Mouse (Mus musculus) embryonic facial prominence, embryonic 11.5 days (tissue): ENCODE data around the gene C2cd5. TPM values are rescaled to one million over a fixed set of nuclear protein-coding genes. Genes with fewer than 3 reads are reported as not detected.
"Not testable (repeated sequence)": the region's sequence is repeated elsewhere in the genome, so short reads cannot be mapped to it uniquely, and the experiment has no call there.

Source experiments
- ATAC-seq: fragments of 200-750 bp; cut with Nextera tagmentation; replicated peaks from 2 replicates; pipeline ENCODE4 v1.8.0; 2017; ENCODE audit warnings: low read depth; ENCODE audit not compliant: insufficient number of reproducible peaks, low FRiP score, low TSS enrichment
- DNase-seq: peaks from one replicate; pipeline ENCODE4 v3.0.0-alpha.2; 2015; ENCODE audit warnings: low spot score
- H3K27ac ChIP-seq: fragments of 300-500 bp; sonication (generic); replicated peaks from 2 replicates; pipeline ENCODE4 v1.5.1; 2014; ENCODE audit warnings: mild to moderate bottlenecking, low read depth, low read length, control low read depth
- H3K27me3 ChIP-seq: fragments of 300-500 bp; sonication (generic); 2 replicates; pipeline ENCODE4 v1.6.1; 2014; ENCODE audit warnings: mild to moderate bottlenecking, low read length, moderate library complexity, mixed read lengths; ENCODE audit not compliant: control insufficient read depth, insufficient read depth
- H3K36me3 ChIP-seq: fragments of 300-500 bp; sonication (generic); replicated peaks from 2 replicates; pipeline ENCODE4 v1.6.1; 2014; ENCODE audit warnings: low read depth, mild to moderate bottlenecking, low read length, moderate library complexity, mixed read lengths; ENCODE audit not compliant: control insufficient read depth, insufficient read depth
- H3K4me1 ChIP-seq: fragments of 300-500 bp; sonication (generic); 2 replicates; pipeline ENCODE4 v1.6.1; 2014; ENCODE audit warnings: low read length, mixed read lengths; ENCODE audit not compliant: control insufficient read depth, insufficient read depth
- H3K4me2 ChIP-seq: fragments of 300-500 bp; sonication (generic); 2 replicates; pipeline ENCODE4 v1.6.1; 2014; ENCODE audit warnings: low read depth, mild to moderate bottlenecking, control low read depth, low read length, moderate library complexity
- H3K4me3 ChIP-seq: fragments of 300-500 bp; sonication (generic); 2 replicates; pipeline ENCODE4 v1.5.1; 2014; ENCODE audit warnings: low read depth, low read length, control low read depth
- H3K9ac ChIP-seq: fragments of 300-500 bp; sonication (generic); replicated peaks from 2 replicates; pipeline ENCODE4 v1.6.1; 2014; ENCODE audit warnings: mild to moderate bottlenecking, control low read depth, low read length
- H3K9me3 ChIP-seq: fragments of 300-500 bp; sonication (generic); replicated peaks from 2 replicates; pipeline ENCODE4 v1.6.1; 2016; ENCODE audit warnings: mild to moderate bottlenecking, low read length, inconsistent platforms, mixed read lengths; ENCODE audit not compliant: control insufficient read depth
- WGBS: fragments of 180-500 bp; shearing (Covaris S2); extraction: QIAGEN DNeasy Blood & Tissue Kit; methylation state at CpG from one replicate; pipeline ENCODE4 v1.1.7; 2014; 5-methylcytosine and 5-hydroxymethylcytosine counted together
- polyA plus RNA-seq: library from polyadenylated mRNA; unstranded; fragments of >200 nt; fragmentation: Nextera tagmentation; extraction: Ambion mirVana; gene quantifications from 2 replicates; pipeline ENCODE4 v1.2.1, GENCODE M21; 2014

The C2cd5 gene
- polyA plus RNA-seq, 1 experiment from 2014 or later, result 22.4 TPM

DNA sequence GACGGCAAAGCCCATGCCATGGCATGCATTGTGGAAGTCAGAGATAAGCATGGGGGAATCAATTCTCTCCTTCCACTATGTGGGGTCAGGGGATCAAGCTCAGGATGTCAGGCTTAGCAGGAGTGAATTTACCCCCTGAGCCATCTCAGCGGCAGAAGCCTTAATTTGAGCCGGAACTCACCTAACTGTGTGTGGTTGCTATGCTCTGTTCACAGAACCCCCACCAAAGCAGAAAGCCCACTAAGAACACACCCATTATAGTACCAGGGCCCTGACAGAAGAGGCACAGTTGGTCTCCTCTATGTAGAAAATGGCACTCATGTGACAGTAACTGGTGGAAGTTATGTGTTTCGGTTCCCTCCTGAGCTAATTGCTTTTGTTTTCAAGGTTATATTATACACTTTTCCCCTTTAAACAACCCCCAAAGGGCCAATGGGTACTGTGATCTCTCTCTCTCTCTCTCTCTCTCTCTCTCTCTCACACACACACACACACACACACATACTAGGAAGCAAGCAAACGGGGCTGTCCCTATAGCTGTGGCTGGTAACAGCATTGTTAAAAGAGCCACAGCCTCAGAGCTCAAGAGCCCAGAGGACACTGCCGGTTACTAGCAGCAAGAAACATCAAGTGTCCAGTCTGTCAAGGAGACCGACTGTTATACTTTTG, 108.4 kb downstream of the C2cd5 start:
- Histone ChIP-seq H3K9ac (no peak overlapping the region), H3K9me3 (no peaks in the 10 kb centered on the region), H3K4me3 (no peak overlapping the region), H3K36me3 (no peaks in the 10 kb centered on the region), H3K4me2 (no peak overlapping the region), H3K27me3 (no peaks in the 10 kb centered on the region), H3K27ac (no peak overlapping the region), H3K4me1 (no peaks in the 10 kb centered on the region)
- ATAC-seq (no peak), DNase-seq (no peak)
- WGBS, result 45% methylated on average over 7 of the region's 7 CpGs

DNA sequence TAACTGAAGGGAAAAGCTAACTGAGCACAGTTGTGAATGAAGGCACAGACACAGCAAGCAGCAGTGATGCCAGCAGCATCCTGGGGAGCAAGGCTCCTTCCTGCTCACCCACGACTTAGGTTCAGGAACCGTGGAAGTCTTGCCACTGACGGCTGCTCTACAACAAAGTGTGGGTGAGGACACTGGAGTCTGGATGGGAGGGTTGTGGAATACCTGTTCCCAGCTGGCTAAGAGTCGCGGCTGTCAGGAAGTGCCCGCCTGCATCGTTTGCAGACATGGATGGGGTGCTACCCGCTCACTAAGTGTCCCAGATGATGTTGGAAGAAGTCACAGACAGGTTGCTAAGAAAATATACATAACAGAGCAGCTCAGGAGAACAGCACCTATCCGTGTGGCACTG, 109.4 kb downstream of the C2cd5 start:
- no peaks in the 10 kb centered on the region for H3K27me3 ChIP-seq
- DNase-seq (no peak), ATAC-seq (no peak)
- WGBS, result 81% methylated on average over 9 of the region's 9 CpGs
- no peaks in the 10 kb centered on the region for H3K9me3 ChIP-seq
- no peak overlapping the region for H3K9ac ChIP-seq
- H3K4me2 ChIP-seq, result no peak overlapping the region
- H3K36me3 ChIP-seq, result no peaks in the 10 kb centered on the region
- no peaks in the 10 kb centered on the region for H3K4me1 ChIP-seq
- H3K27ac ChIP-seq, result no peak overlapping the region
- H3K4me3 ChIP-seq, result no peak overlapping the region

DNA sequence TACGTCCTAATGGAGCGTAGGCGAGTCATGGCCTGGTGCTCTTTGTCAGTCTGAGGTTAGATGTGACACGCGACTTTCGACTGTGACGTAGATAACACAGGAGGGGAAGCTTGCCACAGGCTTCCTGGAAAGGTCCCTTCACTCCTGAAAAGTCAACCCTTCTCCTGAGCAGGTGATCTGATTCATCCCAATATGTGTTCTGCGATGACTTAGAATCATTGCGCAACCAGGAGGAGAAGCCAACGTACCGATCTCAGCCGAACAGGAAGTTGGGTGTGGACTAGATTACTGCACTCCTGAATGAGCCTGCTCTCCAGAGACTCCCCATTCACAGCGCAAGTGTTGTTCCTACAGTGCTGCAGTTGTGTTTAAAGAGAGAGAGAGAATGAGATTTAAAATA, 110.4 kb downstream of the C2cd5 start:
- WGBS, result 87% methylated on average over 13 of the region's 13 CpGs
- no peaks in the 10 kb centered on the region for H3K9me3 ChIP-seq
- H3K27ac ChIP-seq, result no peak overlapping the region
- no peak for DNase-seq
- H3K4me1 ChIP-seq, result no peaks in the 10 kb centered on the region
- no peak overlapping the region for H3K4me3 ChIP-seq
- H3K9ac ChIP-seq, result no peak overlapping the region
- no peaks in the 10 kb centered on the region for H3K27me3 ChIP-seq
- H3K36me3 ChIP-seq, result no peaks in the 10 kb centered on the region
- no peak overlapping the region for H3K4me2 ChIP-seq
- ATAC-seq, result no peak

DNA sequence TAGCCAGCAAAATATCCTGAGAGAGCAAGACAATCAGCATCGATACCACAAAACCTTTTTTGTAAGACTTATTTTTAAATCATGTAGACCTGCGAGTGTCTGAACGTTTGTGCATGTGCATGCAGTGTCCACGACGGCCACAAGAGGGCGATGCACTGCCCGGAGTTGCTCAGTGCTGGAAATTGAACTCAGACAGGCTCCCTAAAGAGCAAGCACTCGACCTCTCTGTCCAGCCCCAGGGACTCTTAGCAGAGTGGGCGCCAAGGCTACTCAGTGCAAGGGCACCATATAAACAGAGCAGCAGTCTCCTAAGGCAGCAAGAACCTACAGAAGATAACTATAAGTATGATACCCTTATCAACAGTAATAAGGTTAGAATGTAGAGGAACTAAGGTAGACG, 111.2 kb downstream of the C2cd5 start:
- WGBS, result 32% methylated on average over 10 of the region's 10 CpGs
- Histone ChIP-seq H3K9ac (no peak overlapping the region), H3K4me1 (no peaks in the 10 kb centered on the region), H3K9me3 (no peaks in the 10 kb centered on the region), H3K4me2 (no peak overlapping the region), H3K27ac (no peak overlapping the region), H3K36me3 (no peaks in the 10 kb centered on the region), H3K27me3 (no peaks in the 10 kb centered on the region), H3K4me3 (no peak overlapping the region)
- DNase-seq (peak; percentile 72), ATAC-seq (no peak)

DNA sequence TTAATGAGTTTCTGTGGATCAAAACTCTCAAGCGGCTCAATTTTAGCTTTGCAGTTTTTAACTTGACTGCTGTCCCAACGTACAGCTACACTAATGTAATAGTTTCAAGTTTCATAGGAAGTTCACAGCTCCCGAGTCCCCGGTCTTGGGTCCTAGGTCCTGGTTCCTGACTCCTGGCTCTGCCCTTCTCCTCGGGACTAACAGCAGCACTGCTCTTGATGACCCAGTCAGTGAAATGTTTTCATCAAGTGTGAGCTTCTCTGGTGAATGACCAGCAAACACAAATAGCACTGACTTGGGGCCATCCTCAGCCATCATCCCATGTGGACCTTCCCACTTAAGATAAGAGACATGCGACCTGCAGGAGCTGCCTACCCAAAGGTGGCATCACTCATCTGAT, 111.7 kb downstream of the C2cd5 start:
- H3K4me2 ChIP-seq, result no peak overlapping the region
- 63% methylated on average over 6 of the region's 6 CpGs for WGBS
- H3K9me3 ChIP-seq, result no peaks in the 10 kb centered on the region
- DNase-seq (no peak), ATAC-seq (no peak)
- H3K36me3 ChIP-seq, result no peaks in the 10 kb centered on the region
- no peaks in the 10 kb centered on the region for H3K27me3 ChIP-seq
- no peaks in the 10 kb centered on the region for H3K4me1 ChIP-seq
- no peak overlapping the region for H3K4me3 ChIP-seq
- no peak overlapping the region for H3K27ac ChIP-seq
- no peak overlapping the region for H3K9ac ChIP-seq

DNA sequence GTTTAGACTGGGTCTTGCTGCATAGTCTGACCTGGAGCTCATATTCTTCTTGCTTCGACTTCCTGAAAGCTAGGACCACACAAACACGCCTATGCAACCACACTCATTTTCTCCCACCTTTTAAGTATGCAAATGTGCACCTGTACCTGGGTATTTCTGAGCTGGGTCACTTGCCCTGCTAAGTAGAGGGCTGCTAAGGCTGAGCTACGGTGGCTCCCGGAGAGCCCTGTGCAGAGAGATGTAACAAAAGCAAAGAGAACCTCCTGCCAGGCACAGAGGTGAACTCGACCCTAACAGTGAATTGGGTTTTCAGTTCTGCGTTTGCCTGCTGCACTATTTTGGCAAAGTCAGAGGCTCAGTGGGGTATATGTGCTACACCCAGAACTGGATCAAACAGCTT, 112.3 kb downstream of the C2cd5 start:
- no peak for DNase-seq
- no peaks in the 10 kb centered on the region for H3K4me1 ChIP-seq
- no peaks in the 10 kb centered on the region for H3K27me3 ChIP-seq
- no peak overlapping the region for H3K9ac ChIP-seq
- H3K36me3 ChIP-seq, result no peaks in the 10 kb centered on the region
- no peak overlapping the region for H3K4me2 ChIP-seq
- H3K9me3 ChIP-seq, result no peaks in the 10 kb centered on the region
- H3K27ac ChIP-seq, result no peak overlapping the region
- WGBS, result 68% methylated on average over 6 of the region's 6 CpGs
- no peak for ATAC-seq
- H3K4me3 ChIP-seq, result no peak overlapping the region

DNA sequence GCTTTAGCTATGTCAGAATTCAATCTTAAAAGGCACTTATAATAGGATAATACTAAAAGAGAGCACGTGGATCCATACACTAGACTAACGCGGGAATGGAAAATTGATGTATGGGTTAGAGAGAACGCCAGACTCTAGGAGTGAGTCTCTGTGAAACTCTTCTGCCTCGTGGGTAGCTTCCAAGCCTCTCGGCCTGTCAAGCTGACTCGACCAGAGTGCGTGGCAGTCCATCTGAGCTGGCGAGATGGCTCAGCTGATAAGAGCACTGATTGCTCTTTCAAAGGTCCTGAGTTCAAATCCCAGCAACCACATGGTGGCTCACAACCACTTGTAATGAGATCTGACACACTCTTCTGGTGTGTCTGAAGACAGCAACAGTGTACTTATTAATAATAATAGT, 113.2 kb downstream of the C2cd5 start:
- not testable (repeated sequence) for H3K36me3 ChIP-seq, DNase-seq, H3K27me3 ChIP-seq, H3K9me3 ChIP-seq, H3K27ac ChIP-seq, H3K4me1 ChIP-seq, ATAC-seq, H3K4me3 ChIP-seq, H3K9ac ChIP-seq, H3K4me2 ChIP-seq
- 88% methylated on average over 9 of the region's 9 CpGs for WGBS

DNA sequence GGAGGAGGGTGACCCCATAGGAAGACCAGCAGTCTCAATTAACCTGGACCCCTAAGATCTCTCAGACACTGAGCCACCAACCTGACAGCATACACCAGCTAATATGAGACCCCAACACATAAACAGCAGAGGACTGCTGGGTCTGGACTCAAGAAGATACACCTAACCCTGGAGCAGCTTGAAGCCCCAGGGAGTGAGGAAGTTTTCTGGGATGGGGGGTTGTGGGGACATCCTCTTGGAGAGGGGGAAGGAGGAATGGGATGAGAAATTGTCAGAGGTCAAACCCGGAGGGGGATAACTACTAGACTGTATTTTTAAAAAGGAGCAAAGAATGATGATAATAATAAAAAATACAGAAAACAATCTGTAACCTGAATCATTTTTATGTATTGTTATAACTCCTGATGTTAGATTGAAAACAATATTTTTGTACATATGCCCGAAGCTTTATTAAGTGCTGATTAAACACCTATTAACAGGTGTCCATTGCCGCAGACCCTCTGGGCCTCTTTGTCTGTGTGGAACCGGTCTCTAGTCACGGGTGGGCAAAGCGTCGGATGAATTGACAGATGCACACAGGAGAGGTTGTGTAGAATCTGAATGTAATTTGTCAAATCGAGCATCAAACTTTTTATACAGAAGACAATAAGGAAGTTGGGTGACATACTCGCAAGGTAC, 114.2 kb downstream of the C2cd5 start:
- WGBS, result 91% methylated on average over 8 of the region's 9 CpGs
- H3K4me2 ChIP-seq, DNase-seq, H3K9ac ChIP-seq, H3K9me3 ChIP-seq, H3K27me3 ChIP-seq, H3K4me3 ChIP-seq, H3K36me3 ChIP-seq, H3K27ac ChIP-seq, H3K4me1 ChIP-seq, ATAC-seq: not testable (repeated sequence)
